Mouse (Mus musculus) heart, postnatal 25 days (tissue): Measurements from ENCODE around the gene Vps13c. TPM values are rescaled to one million over a fixed set of nuclear protein-coding genes. Genes with fewer than 3 reads are reported as not detected.

Experiments used
- DNase-seq: peaks from one replicate; pipeline ENCODE4 v3.0.0; 2022; ENCODE audit warnings: low spot score
- intact Hi-C: fragments of 180-260 bp; cut with DNase I; formaldehyde crosslinking; loops from one replicate; pipeline ENCODE4 v1.15.1; 2025
- total RNA-seq, 2 experiments: library from RNA; stranded (reverse); gene quantifications; 2 replicates each; pipeline ENCODE4 v1.2.3; 2021

Gene Vps13c
- total RNA-seq, 2 experiments from 2014 or later, result 39.9 to 44.4 TPM

GRCm38 (mm10) chr9:67874522-67875222, 34.5 kb downstream of the Vps13c start:
- intact Hi-C loops, result loop anchor here (1.0 to 5.0 kb wide), 2 partner anchors 46 to 117 kb away; partner anchors contain the start of gene C2cd4b
- no peak for DNase-seq

GRCm38 (mm10) chr9:67875337-67875736, 35.1 kb downstream of the Vps13c start:
- intact Hi-C loops, result loop anchor here (1.0 to 5.0 kb wide), 2 partner anchors 47 to 118 kb away; partner anchors contain the start of gene C2cd4b

GRCm38 (mm10) chr9:67877081-67877718, 37.0 kb downstream of the Vps13c start:
- intact Hi-C loops, result loop anchor here (5.0 kb wide), 1 partner anchor 120 kb away; the partner anchor contains the start of gene C2cd4b
- DNase-seq, result no peak

More at GRCm38 (mm10) chr9:67875337-67875736, 35.1 kb downstream of the Vps13c start:
- no peak for DNase-seq

- no peak for DNase-seq
- intact Hi-C loops, result loop anchor here (5.0 kb wide), 1 partner anchor 121 kb away; the partner anchor contains the start of gene C2cd4b
Measured at GRCm38 (mm10) chr9:67878197-67878769, 38.1 kb downstream of the Vps13c start.

GRCm38 (mm10) chr9:67883349-67883984, 43.3 kb downstream of the Vps13c start:
- no peak for DNase-seq
- intact Hi-C loops, result no loop called here

- intact Hi-C loops, result no loop called here
- no peak for DNase-seq
Measured at GRCm38 (mm10) chr9:67884095-67884494, 43.9 kb downstream of the Vps13c start.

- intact Hi-C loops, result no loop called here
- DNase-seq, result peak; percentile 31
Measured at GRCm38 (mm10) chr9:67886981-67887720, 47.0 kb downstream of the Vps13c start.

- intact Hi-C loops, result no loop called here
- DNase-seq, result no peak
Measured at GRCm38 (mm10) chr9:67893474-67893873, 53.3 kb downstream of the Vps13c start.

- intact Hi-C loops, result no loop called here
- DNase-seq, result no peak
Measured at GRCm38 (mm10) chr9:67896646-67897295, 56.6 kb downstream of the Vps13c start.

GRCm38 (mm10) chr9:67900398-67900797, 60.2 kb downstream of the Vps13c start:
- intact Hi-C loops, result no loop called here
- no peak for DNase-seq

- no peak for DNase-seq
- intact Hi-C loops, result no loop called here
Measured at GRCm38 (mm10) chr9:67904355-67904754, 64.2 kb downstream of the Vps13c start.

GRCm38 (mm10) chr9:67905541-67905940, 65.3 kb downstream of the Vps13c start:
- DNase-seq, result no peak
- intact Hi-C loops, result no loop called here

- DNase-seq, result no peak
- intact Hi-C loops, result no loop called here
Measured at GRCm38 (mm10) chr9:67914681-67915080, 74.5 kb downstream of the Vps13c start.

- DNase-seq, result no peak
- intact Hi-C loops, result no loop called here
Measured at GRCm38 (mm10) chr9:67922350-67922749, 82.2 kb downstream of the Vps13c start.

GRCm38 (mm10) chr9:67930629-67931028, 90.4 kb downstream of the Vps13c start:
- no peak for DNase-seq
- intact Hi-C loops, result no loop called here

- no peak for DNase-seq
- intact Hi-C loops, result no loop called here
Measured at GRCm38 (mm10) chr9:67937286-67937685, 97.1 kb downstream of the Vps13c start.

- DNase-seq, result no peak
- intact Hi-C loops, result no loop called here
Measured at GRCm38 (mm10) chr9:67955466-67956010, 115.3 kb downstream of the Vps13c start.

GRCm38 (mm10) chr9:67961953-67962352, 121.8 kb downstream of the Vps13c start:
- intact Hi-C loops, result no loop called here
- DNase-seq, result no peak

GRCm38 (mm10) chr9:67965889-67966288, 125.7 kb downstream of the Vps13c start:
- no peak for DNase-seq
- intact Hi-C loops, result no loop called here
